Mouse (Mus musculus) bone marrow, adult 2 months (tissue): ENCODE data around the gene Hjurp.

Source experiments
- CTCF ChIP-seq: fragments of 200-500 bp; IDR thresholded peaks from 2 replicates; pipeline ENCODE4 v1.5.1; 2011; ENCODE audit warnings: low read length, control low read depth; ENCODE audit not compliant: control insufficient read depth, insufficient read depth
- POLR2A ChIP-seq: fragments of 200-500 bp; IDR thresholded peaks from 2 replicates; pipeline ENCODE4 v1.6.1; 2011; ENCODE audit warnings: low read depth, mild to moderate bottlenecking, control low read depth, low read length, borderline replicate concordance; ENCODE audit not compliant: control insufficient read depth

- TF ChIP-seq POLR2A (no peak), CTCF (no peak)
Observed at GRCm38 (mm10) chr1:88289152-88289551, 11.7 kb upstream of the Hjurp start.
